Mouse (Mus musculus) CH12.LX (cell line): ENCODE measurements around the gene Gm4869. TPM values are rescaled to one million over a fixed set of nuclear protein-coding genes. Genes with fewer than 3 reads are reported as not detected.
"Not testable (repeated sequence)": the region's sequence is repeated elsewhere in the genome, so short reads cannot be mapped to it uniquely, and the experiment has no call there.

Experiments
- DNase-seq: peaks from one replicate; pipeline ENCODE4 v3.0.0-alpha.2; 2013; ENCODE audit errors: extremely low read depth
- H3K27ac ChIP-seq: 2 replicates; pipeline ENCODE4 v1.5.1; 2012; ENCODE audit warnings: low read depth, mild to moderate bottlenecking, control low read depth, moderate library complexity; ENCODE audit not compliant: insufficient read depth
- H3K27me3 ChIP-seq: replicated peaks from 2 replicates; pipeline ENCODE3; 2012; ENCODE audit warnings: inconsistent platforms
- H3K36me3 ChIP-seq, 2 experiments: replicated peaks in 1 of 2; 2 replicates each; pipeline versions ENCODE3 to v1.6.1; 2012; ENCODE audit warnings: inconsistent platforms in 1 of 2, low read length in 1 of 2, mild to moderate bottlenecking in 1 of 2, mixed read lengths in 1 of 2, moderate library complexity in 1 of 2; ENCODE audit not compliant: control insufficient read depth in 1 of 2, insufficient read depth in 1 of 2
- H3K4me1 ChIP-seq, 2 experiments: 2 replicates each; pipeline ENCODE4 v1.6.1; 2012; ENCODE audit warnings: inconsistent platforms in 1 of 2, moderate library complexity in 1 of 2; ENCODE audit not compliant: insufficient read depth in 2 of 2, control insufficient read depth in 1 of 2
- H3K4me2 ChIP-seq: 2 replicates; pipeline ENCODE4 v1.6.1; 2012; ENCODE audit warnings: low read depth, mild to moderate bottlenecking, control low read depth; ENCODE audit not compliant: poor library complexity, insufficient read depth, severe bottlenecking
- H3K4me3 ChIP-seq, 3 experiments: fragments of 150-350 bp in 1 of 3; sonication (generic) in 1 of 3; replicated peaks in 1 of 3; 2 replicates each; pipeline versions ENCODE3 to v1.5.1; 2011 to 2012; ENCODE audit warnings: low read depth in 2 of 3, low read length in 2 of 3, mild to moderate bottlenecking in 2 of 3, moderate library complexity in 2 of 3, control low read depth in 1 of 3, improper control_type of control experiment in 1 of 3, inconsistent platforms in 1 of 3, mixed read lengths in 1 of 3; ENCODE audit not compliant: poor library complexity in 1 of 3
- H3K79me2 ChIP-seq: replicated peaks from 2 replicates; pipeline ENCODE4 v1.6.1; 2012; ENCODE audit warnings: mild to moderate bottlenecking, moderate library complexity; ENCODE audit not compliant: control insufficient read depth, poor library complexity, insufficient read depth, severe bottlenecking; ENCODE audit errors: extremely low read depth
- H3K9ac ChIP-seq: 2 replicates; pipeline ENCODE4 v1.6.1; 2012; ENCODE audit warnings: low read depth, mild to moderate bottlenecking, control low read depth, moderate library complexity; ENCODE audit not compliant: insufficient read depth
- H3K9me3 ChIP-seq: replicated peaks from 2 replicates; pipeline ENCODE3; 2012; ENCODE audit warnings: low read length, inconsistent platforms, mixed read lengths
- BHLHE40 ChIP-seq: IDR thresholded peaks from 2 replicates; pipeline ENCODE4 v1.6.1; 2011; ENCODE audit warnings: mild to moderate bottlenecking, low read depth, low read length, improper control_type of control experiment
- CHD2 ChIP-seq: IDR thresholded peaks from 2 replicates; pipeline ENCODE4 v1.6.1; 2011; ENCODE audit warnings: low read length, improper control_type of control experiment
- CTCF ChIP-seq, 2 experiments: IDR thresholded peaks in 1 of 2; conservative IDR thresholded peaks in 1 of 2; 2 replicates each; pipeline ENCODE4 v1.5.1; 2011 to 2012; ENCODE audit warnings: low read depth in 2 of 2, low read length in 2 of 2, improper control_type of control experiment in 1 of 2, inconsistent platforms in 1 of 2, mild to moderate bottlenecking in 1 of 2, moderate library complexity in 1 of 2
- E2F4 ChIP-seq: IDR thresholded peaks from 2 replicates; pipeline ENCODE4 v1.6.1; 2011; ENCODE audit warnings: low read depth, low read length, improper control_type of control experiment; ENCODE audit not compliant: insufficient replicate concordance
- ELF1 ChIP-seq: IDR thresholded peaks from 2 replicates; pipeline ENCODE4 v1.6.1; 2014; ENCODE audit warnings: low read depth, mild to moderate bottlenecking, inconsistent platforms, low read length, improper control_type of control experiment
- EP300 ChIP-seq: IDR thresholded peaks from 2 replicates; pipeline ENCODE4 v1.6.1; 2011; ENCODE audit warnings: low read length, improper control_type of control experiment
- ETS1 ChIP-seq: conservative IDR thresholded peaks from 2 replicates; pipeline ENCODE4 v1.6.1; 2012; ENCODE audit warnings: low read depth, mild to moderate bottlenecking, inconsistent platforms, low read length, improper control_type of control experiment, moderate library complexity
- GABPA ChIP-seq: IDR thresholded peaks from 2 replicates; pipeline ENCODE4 v1.6.1; 2012; ENCODE audit warnings: low read depth, low read length, improper control_type of control experiment, inconsistent platforms; ENCODE audit not compliant: insufficient replicate concordance
- HCFC1 ChIP-seq: IDR thresholded peaks from 2 replicates; pipeline ENCODE4 v1.6.1; 2012; ENCODE audit warnings: low read depth, mild to moderate bottlenecking, inconsistent platforms, low read length, improper control_type of control experiment
- JUN ChIP-seq: IDR thresholded peaks from 2 replicates; pipeline ENCODE4 v1.6.1; 2011; ENCODE audit warnings: low read depth, mild to moderate bottlenecking, low read length, improper control_type of control experiment, moderate library complexity; ENCODE audit not compliant: insufficient read depth
- JUND ChIP-seq: conservative IDR thresholded peaks from 2 replicates; pipeline ENCODE4 v1.6.1; 2011; ENCODE audit warnings: low read depth, low read length, improper control_type of control experiment
- KAT2A ChIP-seq: IDR thresholded peaks from 2 replicates; pipeline ENCODE4 v1.6.1; 2012; ENCODE audit warnings: low read length, improper control_type of control experiment, inconsistent platforms; ENCODE audit not compliant: insufficient replicate concordance
- MAFK ChIP-seq: IDR thresholded peaks from 2 replicates; pipeline ENCODE4 v1.6.1; 2011; ENCODE audit warnings: low read length, improper control_type of control experiment; ENCODE audit not compliant: insufficient replicate concordance
- MAX ChIP-seq: IDR thresholded peaks from 2 replicates; pipeline ENCODE4 v1.6.1; 2011; ENCODE audit warnings: low read length, improper control_type of control experiment
- MAZ ChIP-seq: IDR thresholded peaks from 2 replicates; pipeline ENCODE4 v1.6.1; 2012; ENCODE audit warnings: low read depth, mild to moderate bottlenecking, inconsistent platforms, low read length, improper control_type of control experiment, moderate library complexity
- MEF2A ChIP-seq: IDR thresholded peaks from 2 replicates; pipeline ENCODE4 v1.6.1; 2014; ENCODE audit warnings: low read depth, mild to moderate bottlenecking, inconsistent platforms, low read length, improper control_type of control experiment, borderline replicate concordance
- MXI1 ChIP-seq: IDR thresholded peaks from 2 replicates; pipeline ENCODE4 v1.6.1; 2011; ENCODE audit warnings: mild to moderate bottlenecking, low read depth, low read length, improper control_type of control experiment
- NRF1 ChIP-seq: IDR thresholded peaks from 2 replicates; pipeline ENCODE4 v1.6.1; 2014; ENCODE audit warnings: low read depth, mild to moderate bottlenecking, inconsistent platforms, low read length, improper control_type of control experiment, moderate library complexity
- PAX5 ChIP-seq: IDR thresholded peaks from 2 replicates; pipeline ENCODE4 v1.6.1; 2012; ENCODE audit warnings: low read length, inconsistent platforms, mixed read lengths
- POLR2AphosphoS2 ChIP-seq: IDR thresholded peaks from 2 replicates; pipeline ENCODE4 v1.6.1; 2011; ENCODE audit warnings: low read depth, low read length, improper control_type of control experiment
- RCOR1 ChIP-seq: conservative IDR thresholded peaks from 2 replicates; pipeline ENCODE4 v1.6.1; 2012; ENCODE audit warnings: low read depth, mild to moderate bottlenecking, inconsistent platforms, low read length, improper control_type of control experiment
- TBP ChIP-seq: conservative IDR thresholded peaks from 2 replicates; pipeline ENCODE4 v1.6.1; 2011; ENCODE audit warnings: low read depth, low read length, improper control_type of control experiment
- TCF12 ChIP-seq: IDR thresholded peaks from 2 replicates; pipeline ENCODE4 v1.6.1; 2014; ENCODE audit warnings: low read depth, mild to moderate bottlenecking, inconsistent platforms, low read length, improper control_type of control experiment
- UBTF ChIP-seq: IDR thresholded peaks from 2 replicates; pipeline ENCODE4 v1.6.1; 2012; ENCODE audit warnings: low read depth, mild to moderate bottlenecking, inconsistent platforms, low read length, improper control_type of control experiment, moderate library complexity
- USF1 ChIP-seq: IDR thresholded peaks from 2 replicates; pipeline ENCODE4 v1.6.1; 2014; ENCODE audit warnings: low read depth, mild to moderate bottlenecking, inconsistent platforms, low read length, improper control_type of control experiment
- USF2 ChIP-seq: conservative IDR thresholded peaks from 2 replicates; pipeline ENCODE4 v1.6.1; 2011; ENCODE audit warnings: low read depth, low read length, improper control_type of control experiment
- ZC3H11A ChIP-seq: IDR thresholded peaks from 2 replicates; pipeline ENCODE4 v1.6.1; 2012; ENCODE audit warnings: low read depth, mild to moderate bottlenecking, inconsistent platforms, low read length, improper control_type of control experiment
- ZKSCAN1 ChIP-seq: IDR thresholded peaks from 2 replicates; pipeline ENCODE4 v1.6.1; 2012; ENCODE audit warnings: low read depth, inconsistent platforms, low read length, improper control_type of control experiment, borderline replicate concordance
- ZMIZ1 ChIP-seq: IDR thresholded peaks from 2 replicates; pipeline ENCODE4 v1.6.1; 2012; ENCODE audit warnings: low read depth, mild to moderate bottlenecking, inconsistent platforms, low read length, improper control_type of control experiment
- ZNF384 ChIP-seq: IDR thresholded peaks from 2 replicates; pipeline ENCODE4 v1.6.1; 2012; ENCODE audit warnings: low read depth, low read length, improper control_type of control experiment, inconsistent platforms
- dilution Hi-C: fragments of 300-500 bp; cut with MboI; formaldehyde crosslinking; loops from 2 replicates; pipeline ENCODE4 v1.14.3; 2020; ENCODE audit warnings: low sequenced_read_pairs; ENCODE audit not compliant: extremely low pct_unique_long_range_greater_than_20kb, extremely low pct_ligation_motif_present
- in situ Hi-C: fragments of 300-500 bp; cut with MboI; formaldehyde crosslinking; loops from 3 replicates; pipeline ENCODE4 v1.14.3; 2019; ENCODE audit warnings: low sequenced_read_pairs, low pct_ligation_motif_present, low pct_unique_long_range_greater_than_20kb, mixed read lengths
- polyA plus RNA-seq: library from polyadenylated mRNA; unstranded; fragments of >175 nt; gene quantifications from 2 replicates; pipeline ENCODE4 v1.2.1, GENCODE M21; 2012; ENCODE audit warnings: low read depth; ENCODE audit not compliant: insufficient read length
- total RNA-seq, 2 experiments: library from RNA; depleted of rRNA; stranded (reverse); fragments of 300-350 nt in 1 of 2; fragments of >200 nt in 1 of 2; gene quantifications; 2 replicates each; pipeline ENCODE4 v1.2.3; 2012 to 2014

Gm4869 gene
- total and polyA plus RNA-seq, 3 experiments = not detected

DNA sequence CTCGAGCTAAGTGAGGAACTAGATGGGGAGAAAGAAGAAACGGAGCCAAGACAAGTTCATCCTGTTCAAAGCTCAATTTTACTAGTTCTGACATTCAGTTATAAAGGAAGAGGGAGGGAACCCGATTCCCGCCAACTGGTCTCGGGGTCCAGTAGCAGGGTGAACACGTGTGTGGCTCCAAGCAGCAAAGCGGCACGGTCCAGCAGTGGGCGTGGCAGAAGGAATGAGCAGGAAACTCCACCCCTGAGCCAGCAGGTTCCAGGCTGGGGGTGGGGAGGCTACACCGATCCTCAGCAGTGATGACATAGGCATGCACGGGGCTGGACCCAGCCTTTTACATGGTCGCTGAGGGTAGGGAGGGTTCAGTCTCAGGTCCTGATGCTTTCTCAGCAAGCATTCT, 57.5 kb downstream of the Gm4869 start:
- H3K9me3 ChIP-seq, H3K9ac ChIP-seq, H3K36me3 ChIP-seq, H3K27ac ChIP-seq, in situ Hi-C loops, DNase-seq, dilution Hi-C loops, H3K27me3 ChIP-seq: not testable (repeated sequence)
- Histone ChIP-seq H3K4me3 (peak overlapping the region in 1 of 3 experiments; percentile 13), H3K4me1 (peaks cover 38 to 43% of the 10 kb centered on the region in 2 experiments), H3K79me2 (peaks cover 13% of the 10 kb centered on the region; the same call in 1 of the 2 replicates), H3K4me2 (peak overlapping the region; percentile 72)
- TF ChIP-seq CHD2 (peak; percentile 22; the same call in 1 of the 2 replicates), MAX (peak; percentile 45; the same call in 1 of the 2 replicates), MXI1 (peak; percentile 74)

DNA sequence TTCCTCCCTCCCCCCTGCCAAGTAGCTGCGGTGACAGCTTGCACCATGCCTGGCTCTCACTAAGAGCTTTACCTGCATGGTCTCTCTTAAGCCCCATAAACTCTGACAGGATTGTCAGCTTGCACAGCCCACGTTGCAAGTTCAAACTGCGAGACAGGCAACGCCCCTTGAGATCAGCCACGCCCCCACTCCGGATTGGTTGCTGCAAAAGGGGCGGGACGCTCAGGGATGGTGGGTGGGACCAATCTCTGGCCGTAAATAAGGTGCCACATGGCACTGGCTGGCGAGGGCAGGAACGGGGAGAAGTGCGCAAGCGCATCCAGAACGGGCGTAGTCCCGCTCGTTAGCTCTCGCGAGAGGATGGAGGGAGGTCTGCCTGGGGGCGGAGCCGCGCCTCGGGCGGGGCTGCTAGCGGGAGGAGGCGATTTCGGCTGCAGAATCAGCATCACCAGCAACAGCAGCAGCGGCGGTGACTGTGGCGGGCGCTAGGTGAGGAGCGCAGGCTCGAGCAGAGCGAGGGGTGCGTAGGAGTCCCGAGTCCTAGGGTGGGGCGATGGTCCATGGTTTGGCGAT, 59.8 kb downstream of the Gm4869 start, which contains the start of gene Chst12:
Chst12 (plus strand) TSS at position 343 of the 573 bp plus-strand sequence.
- peak within 1 kb of the TSS; percentile 52 for H3K4me2 ChIP-seq
- H3K9ac ChIP-seq = peak within 1 kb of the TSS; percentile 59
- peak within 1 kb of the TSS; percentile 36; the same call in 1 of the 2 replicates for H3K27ac ChIP-seq
- peaks cover 13% of the 10 kb centered on the region; the same call in 1 of the 2 replicates for H3K79me2 ChIP-seq
- H3K4me3 ChIP-seq = peak within 1 kb of the TSS; percentile 59 to 91 (median 78)
- peak; percentile 98 for DNase-seq
- dilution Hi-C loops (no loop called here), in situ Hi-C loops (no loop called here)
- H3K4me1 ChIP-seq = peaks cover 50 to 66% of the 10 kb centered on the region in 2 experiments
- H3K9me3 ChIP-seq = no peaks in the 10 kb centered on the region
- peaks cover 2% of the 10 kb centered on the region for H3K27me3 ChIP-seq
- peaks cover 2 to 9% of the 10 kb centered on the region in 2 experiments for H3K36me3 ChIP-seq
- TF ChIP-seq EP300 = no peak
- TF ChIP-seq E2F4 = no peak
- no peak for TF ChIP-seq ZC3H11A
- peak; percentile 35 for TF ChIP-seq USF1
- no peak for TF ChIP-seq PAX5
- TF ChIP-seq ZMIZ1 = no peak; the same call in 1 of the 2 replicates
- TF ChIP-seq JUN = no peak
- TF ChIP-seq MEF2A = peak; percentile 74; the same call in 1 of the 2 replicates
- peak; percentile 98 for TF ChIP-seq MXI1
- no peak for TF ChIP-seq ZNF384
- TF ChIP-seq ELF1 = peak; percentile 31; the same call in 1 of the 2 replicates
- TF ChIP-seq USF2 = no peak
- TF ChIP-seq TBP = 0 out of 2 replicates have a peak, but pooled peaks have one; percentile 39
- peak; percentile 65 for TF ChIP-seq HCFC1
- TF ChIP-seq BHLHE40 = no peak
- TF ChIP-seq UBTF = no peak
- no peak for TF ChIP-seq KAT2A
- TF ChIP-seq CHD2 = peak; percentile 98
- no peak for TF ChIP-seq GABPA
- peak; percentile 10; the same call in 1 of the 2 replicates for TF ChIP-seq ETS1
- TF ChIP-seq MAZ = peak; percentile 93; the same call in 1 of the 2 replicates
- TF ChIP-seq JUND = no peak
- no peak for TF ChIP-seq ZKSCAN1
- no peak for TF ChIP-seq MAFK
- peak; percentile 83 for TF ChIP-seq TCF12
- TF ChIP-seq MAX = peak; percentile 99
- TF ChIP-seq RCOR1 = no peak
- TF ChIP-seq NRF1 = peak; percentile 96
- no peak for TF ChIP-seq CTCF (conservative IDR thresholded peaks at IDR 0.05 in 1 of 2, IDR thresholded peaks at IDR 0.05 in 1 of 2; ENCODE audit: low read depth in 2 of 2, low read length in 2 of 2)
- TF ChIP-seq POLR2AphosphoS2 = peak; percentile 80; the same call in 1 of the 2 replicates
